Comparison of ENCODE assay signal across 20 mouse cellular contexts in genomic region chr1:184039301-184039700, GRCm38 (mm10). TPM values are rescaled to one million over a fixed set of nuclear protein-coding genes. Genes with fewer than 3 reads are reported as not detected.
DNase-seq lines count a peak whose midpoint lies in the region; ATAC-seq and TF ChIP-seq lines count a peak whose summit lies in the region.
"Had no signal": no experiment of that assay in that cellular context is flagged by ENCODE, and none has a peak within 500 bp of the region (broad histone marks: within the 10 kb centered on the region; RNA-seq: fewer than 3 reads in every experiment).

No protein-coding gene starts in this region.

- ATAC-seq in heart, embryonic 14.5 days (ENCODE audit: insufficient number of reproducible peaks, insufficient read depth, low FRiP score, low read depth): no peak
- ATAC-seq in megakaryocyte, adult 5-6 weeks (ENCODE audit: poor library complexity, severe bottlenecking): no peak
- no peak for ATAC-seq in kidney, embryonic 15.5 days (replicated peaks; ENCODE audit: low FRiP score)
- ATAC-seq: forebrain, postnatal 0 days; inflammation-experienced regulatory T-cells, adult 6 months had no signal

- no peaks in the 10 kb centered on the region for H3K27me3 ChIP-seq in heart, embryonic 14.5 days (ENCODE audit: control insufficient read depth, insufficient read depth, low read length)
- no peaks in the 10 kb centered on the region for H3K27me3 ChIP-seq in megakaryocyte, embryonic 14.5 days (replicated peaks)
- H3K27me3 ChIP-seq in myocyte (ENCODE audit: control insufficient read depth, insufficient read depth, insufficient read length): no peaks in the 10 kb centered on the region
- 0 out of 2 replicates have a peak, but pooled peaks cover 5% of the 10 kb centered on the region for H3K27me3 ChIP-seq in kidney, embryonic 15.5 days
- H3K27me3 ChIP-seq: midbrain, embryonic 12.5 days; neural tube, embryonic 13.5 days had no signal

- peak overlapping the region; percentile 95 for H3K27ac ChIP-seq in gastrocnemius, adult 2 months
- H3K27ac ChIP-seq in heart, embryonic 14.5 days (replicated peaks in 1 of 2; ENCODE audit: control insufficient read depth in 1 of 2, insufficient read depth in 1 of 2, low read depth in 2 of 2, low read length in 2 of 2): 0 out of 4 replicates have a peak overlapping the region, but pooled peaks of 1 of the 2 experiments have one; percentile 28
- H3K27ac ChIP-seq in kidney, embryonic 15.5 days: no peak overlapping the region
- H3K27ac ChIP-seq: hindbrain, embryonic 14.5 days; midbrain, embryonic 12.5 days; neural tube, embryonic 13.5 days had no signal

- H3K9ac ChIP-seq in heart, embryonic 14.5 days (ENCODE audit: low read length): no peak overlapping the region
- H3K9ac ChIP-seq in kidney, embryonic 15.5 days: no peak overlapping the region
- H3K9ac ChIP-seq: forebrain, postnatal 0 days; hindbrain, embryonic 14.5 days; midbrain, embryonic 12.5 days; neural tube, embryonic 13.5 days had no signal

- H3K9me3 ChIP-seq in heart, embryonic 14.5 days (ENCODE audit: control insufficient read depth, low read length): no peaks in the 10 kb centered on the region
- H3K9me3 ChIP-seq in megakaryocyte, embryonic 14.5 days: no peaks in the 10 kb centered on the region
- no peaks in the 10 kb centered on the region for H3K9me3 ChIP-seq in kidney, embryonic 15.5 days (replicated peaks)
- H3K9me3 ChIP-seq: midbrain, embryonic 12.5 days; neural tube, embryonic 13.5 days had no signal

- intact Hi-C loops in gastrocnemius, adult 2 months (cut with DNase I): loop anchor here (1.0 kb wide), 1 partner anchor 108 kb away; no protein-coding TSS in a partner anchor

- peak overlapping the region; percentile 14; the same call in 1 of the 2 replicates for H3K4me2 ChIP-seq in heart, embryonic 14.5 days (ENCODE audit: low read length)
- H3K4me2 ChIP-seq in myocyte (ENCODE audit: low read depth): peak overlapping the region; percentile 66
- no peak overlapping the region for H3K4me2 ChIP-seq in kidney, embryonic 15.5 days
- H3K4me2 ChIP-seq: heart, embryonic 11.5 days; hindbrain, embryonic 14.5 days; midbrain, embryonic 12.5 days had no signal

- peaks cover 100% of the 10 kb centered on the region for H3K79me2 ChIP-seq in myocyte (ENCODE audit: control insufficient read depth, insufficient read depth)

- TF ChIP-seq CTCF in gastrocnemius, adult 2 months (IDR thresholded peaks at IDR 0.05): no peak

- DNase-seq in gastrocnemius, adult 2 months: peak; percentile 79
- DNase-seq in gastrocnemius, postnatal 4 days (ENCODE audit: low spot score in 2 of 2): no peak
- no peak for DNase-seq in heart, adult 8-10 months (ENCODE audit: low spot score)
- DNase-seq: adrenal gland, postnatal 25 days; cerebellum, adult 9-10 months; forebrain, postnatal 0 days; kidney, adult 18-20 months; kidney, postnatal 10 days; thymus, adult 18-20 months; thymus, postnatal 4 days had no signal

- 87% methylated on average over 10 of the region's 10 CpGs for WGBS in heart, embryonic 14.5 days
- 92% methylated on average over 10 of the region's 10 CpGs for WGBS in kidney, embryonic 15.5 days

- peaks cover 26% of the 10 kb centered on the region for H3K36me3 ChIP-seq in heart, embryonic 14.5 days (ENCODE audit: control insufficient read depth, insufficient read depth, low read length)
- H3K36me3 ChIP-seq in megakaryocyte, embryonic 14.5 days (replicated peaks; ENCODE audit: low read length): peaks cover 81% of the 10 kb centered on the region
- H3K36me3 ChIP-seq in myocyte (ENCODE audit: control insufficient read depth, insufficient read depth): peaks cover 22% of the 10 kb centered on the region
- no peaks in the 10 kb centered on the region for H3K36me3 ChIP-seq in kidney, embryonic 15.5 days
- H3K36me3 ChIP-seq: neural tube, embryonic 13.5 days had no signal

- H3K4me3 ChIP-seq in gastrocnemius, adult 2 months: peak overlapping the region; percentile 82
- no peak overlapping the region for H3K4me3 ChIP-seq in heart, embryonic 14.5 days (ENCODE audit: control insufficient read depth in 1 of 2, insufficient read depth in 1 of 2, low read depth in 1 of 2, low read length in 2 of 2)
- peak overlapping the region; percentile 82 for H3K4me3 ChIP-seq in megakaryocyte, embryonic 14.5 days (replicated peaks)
- no peak overlapping the region for H3K4me3 ChIP-seq in myocyte
- no peak overlapping the region for H3K4me3 ChIP-seq in kidney, embryonic 15.5 days (replicated peaks)
- H3K4me3 ChIP-seq: midbrain, embryonic 12.5 days; neural tube, embryonic 13.5 days had no signal

- TF ChIP-seq POLR2A in myocyte (IDR thresholded peaks at IDR 0.05; ENCODE audit: insufficient read length, low read depth): no peak

- H3ac ChIP-seq in myocyte (ENCODE audit: control insufficient read depth, insufficient read length): no peak overlapping the region

- peaks cover 25 to 55% of the 10 kb centered on the region in 2 experiments for H3K4me1 ChIP-seq in heart, embryonic 14.5 days (ENCODE audit: control insufficient read depth in 2 of 2, insufficient read depth in 2 of 2, low read length in 2 of 2)
- peaks cover 92% of the 10 kb centered on the region for H3K4me1 ChIP-seq in megakaryocyte, embryonic 14.5 days
- H3K4me1 ChIP-seq in kidney, embryonic 15.5 days: peaks cover 27% of the 10 kb centered on the region

TF ChIP-seq in myocyte, 11 proteins besides CTCF, POLR2A, EP300 and RAD21:
- TF ChIP-seq TCF3 (IDR thresholded peaks at IDR 0.05; ENCODE audit: insufficient read length, low read depth) (no peak), MYOG (IDR thresholded peaks at IDR 0.05; ENCODE audit: control insufficient read depth in 1 of 3, insufficient read depth in 1 of 3, insufficient read length in 2 of 3, low read depth in 2 of 3) (peak in 1 of 3 experiments; percentile 3)
TF ChIP-seq in myocyte: peak in this region for 1.

RNA-seq across cellular contexts. Expression of gene 1700056E22Rik, which starts 5.2 kb away (rescaled TPM):
- under 1 TPM; 0.18 to 0.42 TPM for total RNA-seq in gastrocnemius, adult 2 months (2021)
- 1 to 10 TPM; 2.4 to 2.9 TPM for total RNA-seq in gastrocnemius, postnatal 4 days (2021)
- 2.0 and 2.4 TPM in 2 replicates for polyA plus RNA-seq in heart, embryonic 14.5 days (2014; fragmentation: Nextera tagmentation; extraction: Ambion mirVana)
- total RNA-seq in heart, adult 8-10 months (2022): 1 to 10 TPM in 3 of 4 experiments, under 1 TPM in 1; 0.57 to 1.7 (median 1.2) TPM
- 19.8 and 52.4 TPM in 2 replicates for polyA plus RNA-seq in megakaryocyte, embryonic 14.5 days (2012; ENCODE audit: insufficient read depth, low replicate concordance)
- 0.98 and 2.9 TPM in 2 replicates for total RNA-seq in megakaryocyte, adult 5-6 weeks (2015)
- total RNA-seq in megakaryocyte, adult 5-6 weeks (2017): 3.0 and 4.6 TPM in 2 replicates
- polyA plus RNA-seq in myocyte (2012; fragmentation: generic; extraction: Trizol): 3.2 TPM
- polyA plus RNA-seq in kidney, embryonic 15.5 days (2015; fragmentation: Nextera tagmentation; extraction: Ambion mirVana): 1.3 and 2.4 TPM in 2 replicates
- total RNA-seq: forebrain, postnatal 0 days had no signal

RNA-seq across cellular contexts. Expression of gene Dusp10, which starts 26.2 kb away (rescaled TPM):
- total RNA-seq in gastrocnemius, adult 2 months (2021): 10 to 100 TPM; 18.4 to 25.0 TPM
- total RNA-seq in gastrocnemius, postnatal 4 days (2021): 10 to 100 TPM; 30.4 to 35.9 TPM
- 9.7 and 10.5 TPM in 2 replicates for polyA plus RNA-seq in heart, embryonic 14.5 days (2014; fragmentation: Nextera tagmentation; extraction: Ambion mirVana)
- 1 to 10 TPM; 5.8 to 8.3 (median 7.4) TPM for total RNA-seq in heart, adult 8-10 months (2022)
- polyA plus RNA-seq in megakaryocyte, embryonic 14.5 days (2012; ENCODE audit: insufficient read depth, low replicate concordance): 3.1 and 14.8 TPM in 2 replicates
- total RNA-seq in megakaryocyte, adult 5-6 weeks (2015): 5.3 and 7.5 TPM in 2 replicates
- 4.3 and 7.4 TPM in 2 replicates for total RNA-seq in megakaryocyte, adult 5-6 weeks (2017)
- polyA plus RNA-seq in myocyte (2012; fragmentation: generic; extraction: Trizol): 14.6 TPM
- polyA plus RNA-seq in kidney, embryonic 15.5 days (2015; fragmentation: Nextera tagmentation; extraction: Ambion mirVana): 5.8 and 6.3 TPM in 2 replicates

Comparison
In these comparisons a context has a peak if more than half of its experiments do, and no peak if none do; other contexts are left out.
1. H3K4me3 ChIP-seq: peak in gastrocnemius, adult 2 months (single experiment) and megakaryocyte, embryonic 14.5 days (single experiment); none in heart, embryonic 14.5 days (0 of 2), myocyte (single experiment) and kidney, embryonic 15.5 days (single experiment).